Mouse (Mus musculus): ENCODE data around the gene Hhat. TPM values are rescaled to one million over a fixed set of nuclear protein-coding genes. Genes with fewer than 3 reads are reported as not detected.

Hhat gene
- polyA plus RNA-seq, 1 experiment, result 3.1 TPM

- Histone ChIP-seq H3K27me3 (ENCODE audit: control insufficient read depth, insufficient read depth, low read length, poor library complexity, severe bottlenecking) (no peaks in the 10 kb centered on the region), H3K9me3 (replicated peaks; ENCODE audit: control insufficient read depth, insufficient read depth, low read length, poor library complexity, severe bottlenecking) (no peaks in the 10 kb centered on the region), H3K36me3 (ENCODE audit: control insufficient read depth, insufficient read depth, low read length, poor library complexity, severe bottlenecking) (no peaks in the 10 kb centered on the region), H3K9ac (ENCODE audit: low read depth, poor library complexity, severe bottlenecking) (no peak overlapping the region), H3K4me3 (ENCODE audit: low read depth, low read length) (no peak overlapping the region), H3K27ac (ENCODE audit: insufficient read depth, low read length) (no peak overlapping the region), H3K4me1 (ENCODE audit: control insufficient read depth, insufficient read depth, low read length) (no peaks in the 10 kb centered on the region)
- TF ChIP-seq CTCF (IDR thresholded peaks at IDR 0.05; ENCODE audit: low read depth, low read length), result no peak
These were observed 212.9 kb downstream of the Hhat start for GRCm38 (mm10) chr1:192557978-192558594.

- Histone ChIP-seq H3K9me3 (replicated peaks; ENCODE audit: control insufficient read depth, insufficient read depth, low read length, poor library complexity, severe bottlenecking) (no peaks in the 10 kb centered on the region), H3K4me1 (ENCODE audit: control insufficient read depth, insufficient read depth, low read length) (no peaks in the 10 kb centered on the region), H3K9ac (ENCODE audit: low read depth, poor library complexity, severe bottlenecking) (no peak overlapping the region), H3K27me3 (ENCODE audit: control insufficient read depth, insufficient read depth, low read length, poor library complexity, severe bottlenecking) (no peaks in the 10 kb centered on the region), H3K27ac (ENCODE audit: insufficient read depth, low read length) (no peak overlapping the region), H3K4me3 (ENCODE audit: low read depth, low read length) (no peak overlapping the region), H3K36me3 (ENCODE audit: control insufficient read depth, insufficient read depth, low read length, poor library complexity, severe bottlenecking) (no peaks in the 10 kb centered on the region)
- TF ChIP-seq POLR2A (IDR thresholded peaks at IDR 0.05; ENCODE audit: insufficient read depth, low read length), result no peak
- no peak for TF ChIP-seq CTCF (IDR thresholded peaks at IDR 0.05; ENCODE audit: low read depth, low read length)
- TF ChIP-seq EP300 (IDR thresholded peaks at IDR 0.05; ENCODE audit: insufficient read depth, low read depth, low read length), result no peak
These were observed 215.5 kb downstream of the Hhat start for GRCm38 (mm10) chr1:192555516-192555915.

GRCm38 (mm10) chr1:192550561-192550960, 220.5 kb downstream of the Hhat start:
- no peaks in the 10 kb centered on the region for H3K9me3 ChIP-seq (replicated peaks; ENCODE audit: control insufficient read depth, insufficient read depth, low read length, poor library complexity, severe bottlenecking)
- no peak overlapping the region for H3K27ac ChIP-seq (ENCODE audit: insufficient read depth, low read length)
- H3K4me1 ChIP-seq (ENCODE audit: control insufficient read depth, insufficient read depth, low read length), result no peaks in the 10 kb centered on the region
- no peaks in the 10 kb centered on the region for H3K27me3 ChIP-seq (ENCODE audit: control insufficient read depth, insufficient read depth, low read length, poor library complexity, severe bottlenecking)
- no peak for TF ChIP-seq EP300 (IDR thresholded peaks at IDR 0.05; ENCODE audit: insufficient read depth, low read depth, low read length)
- no peak for TF ChIP-seq POLR2A (IDR thresholded peaks at IDR 0.05; ENCODE audit: insufficient read depth, low read length)
- no peak for TF ChIP-seq CTCF (IDR thresholded peaks at IDR 0.05; ENCODE audit: low read depth, low read length)
- no peak overlapping the region for H3K9ac ChIP-seq (ENCODE audit: low read depth, poor library complexity, severe bottlenecking)
- H3K36me3 ChIP-seq (ENCODE audit: control insufficient read depth, insufficient read depth, low read length, poor library complexity, severe bottlenecking), result no peaks in the 10 kb centered on the region
- H3K4me3 ChIP-seq (ENCODE audit: low read depth, low read length), result no peak overlapping the region

GRCm38 (mm10) chr1:192546843-192547242, 224.2 kb downstream of the Hhat start:
- no peaks in the 10 kb centered on the region for H3K27me3 ChIP-seq (ENCODE audit: control insufficient read depth, insufficient read depth, low read length, poor library complexity, severe bottlenecking)
- no peak overlapping the region for H3K4me3 ChIP-seq (ENCODE audit: low read depth, low read length)
- no peak overlapping the region for H3K9ac ChIP-seq (ENCODE audit: low read depth, poor library complexity, severe bottlenecking)
- H3K27ac ChIP-seq (ENCODE audit: insufficient read depth, low read length), result no peak overlapping the region
- no peaks in the 10 kb centered on the region for H3K4me1 ChIP-seq (ENCODE audit: control insufficient read depth, insufficient read depth, low read length)
- TF ChIP-seq CTCF (IDR thresholded peaks at IDR 0.05; ENCODE audit: low read depth, low read length), result no peak
- no peak for TF ChIP-seq EP300 (IDR thresholded peaks at IDR 0.05; ENCODE audit: insufficient read depth, low read depth, low read length)
- no peak for TF ChIP-seq POLR2A (IDR thresholded peaks at IDR 0.05; ENCODE audit: insufficient read depth, low read length)
- no peaks in the 10 kb centered on the region for H3K9me3 ChIP-seq (replicated peaks; ENCODE audit: control insufficient read depth, insufficient read depth, low read length, poor library complexity, severe bottlenecking)
- no peaks in the 10 kb centered on the region for H3K36me3 ChIP-seq (ENCODE audit: control insufficient read depth, insufficient read depth, low read length, poor library complexity, severe bottlenecking)

- H3K27ac ChIP-seq (ENCODE audit: insufficient read depth, low read length), result no peak overlapping the region
- H3K9me3 ChIP-seq (replicated peaks; ENCODE audit: control insufficient read depth, insufficient read depth, low read length, poor library complexity, severe bottlenecking), result no peaks in the 10 kb centered on the region
- no peaks in the 10 kb centered on the region for H3K4me1 ChIP-seq (ENCODE audit: control insufficient read depth, insufficient read depth, low read length)
- H3K4me3 ChIP-seq (ENCODE audit: low read depth, low read length), result no peak overlapping the region
- no peak for TF ChIP-seq POLR2A (IDR thresholded peaks at IDR 0.05; ENCODE audit: insufficient read depth, low read length)
- TF ChIP-seq EP300 (IDR thresholded peaks at IDR 0.05; ENCODE audit: insufficient read depth, low read depth, low read length), result no peak
- no peak for TF ChIP-seq CTCF (IDR thresholded peaks at IDR 0.05; ENCODE audit: low read depth, low read length)
- H3K36me3 ChIP-seq (ENCODE audit: control insufficient read depth, insufficient read depth, low read length, poor library complexity, severe bottlenecking), result no peaks in the 10 kb centered on the region
- H3K9ac ChIP-seq (ENCODE audit: low read depth, poor library complexity, severe bottlenecking), result no peak overlapping the region
- no peaks in the 10 kb centered on the region for H3K27me3 ChIP-seq (ENCODE audit: control insufficient read depth, insufficient read depth, low read length, poor library complexity, severe bottlenecking)
These were observed 226.1 kb downstream of the Hhat start for GRCm38 (mm10) chr1:192544901-192545300.

- Histone ChIP-seq H3K36me3 (ENCODE audit: control insufficient read depth, insufficient read depth, low read length, poor library complexity, severe bottlenecking) (no peaks in the 10 kb centered on the region), H3K27me3 (ENCODE audit: control insufficient read depth, insufficient read depth, low read length, poor library complexity, severe bottlenecking) (no peaks in the 10 kb centered on the region), H3K4me1 (ENCODE audit: control insufficient read depth, insufficient read depth, low read length) (no peaks in the 10 kb centered on the region), H3K4me3 (ENCODE audit: low read depth, low read length) (no peak overlapping the region), H3K9ac (ENCODE audit: low read depth, poor library complexity, severe bottlenecking) (no peak overlapping the region), H3K9me3 (replicated peaks; ENCODE audit: control insufficient read depth, insufficient read depth, low read length, poor library complexity, severe bottlenecking) (no peaks in the 10 kb centered on the region), H3K27ac (ENCODE audit: insufficient read depth, low read length) (no peak overlapping the region)
- TF ChIP-seq POLR2A (IDR thresholded peaks at IDR 0.05; ENCODE audit: insufficient read depth, low read length) (no peak), EP300 (IDR thresholded peaks at IDR 0.05; ENCODE audit: insufficient read depth, low read depth, low read length) (no peak), CTCF (IDR thresholded peaks at IDR 0.05; ENCODE audit: low read depth, low read length) (no peak)
These were observed 226.9 kb downstream of the Hhat start for GRCm38 (mm10) chr1:192544091-192544490.

Data from ES-Bruce4 (cell line).